Mouse (Mus musculus): Measurements from ENCODE around the gene Mlxip.

GRCm38 (mm10) chr5:123379504-123379931 lies 15.1 kb upstream of the Mlxip start:
- TF ChIP-seq CTCF (IDR thresholded peaks at IDR 0.05; ENCODE audit: insufficient read depth, low read length) (no peak), POLR2A (IDR thresholded peaks at IDR 0.05; ENCODE audit: borderline replicate concordance, extremely low read depth, low read depth, low read length) (no peak)
